Mouse (Mus musculus) cerebellum, postnatal 4 days (tissue): Measurements from ENCODE around the gene Slc25a21.

ENCODE experiments used
- DNase-seq, 2 experiments: peaks; one replicate each; pipeline ENCODE4 v3.0.0; 2022; ENCODE audit warnings: low spot score in 2 of 2, mixed read lengths in 1 of 2

The Slc25a21 gene

GRCm38 (mm10) chr12:56691427-56692079 is 505.7 kb downstream of the Slc25a21 start, which contains the start of gene Pax9:
TSS of gene Pax9 (plus strand) at chr12:56691767.
- no peak for DNase-seq

DNA sequence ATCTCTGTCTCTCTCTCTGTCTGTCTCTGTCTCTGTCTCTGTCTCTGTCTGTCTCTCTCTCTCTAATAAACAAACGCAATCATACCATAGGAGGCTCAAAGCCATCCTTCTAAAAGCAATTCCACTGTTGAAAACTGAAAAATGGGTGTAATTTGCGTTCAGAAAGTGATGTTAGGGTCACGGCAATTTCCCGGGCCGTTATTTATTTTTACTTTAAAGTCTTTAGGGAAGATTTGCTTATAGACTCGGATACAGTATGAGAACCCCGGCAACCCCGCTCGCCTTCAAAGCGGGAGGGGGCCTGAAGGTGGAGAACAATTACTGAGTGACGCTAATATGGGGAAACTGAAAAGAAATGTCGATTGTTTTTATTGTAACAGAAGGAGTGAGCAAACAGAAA is 506.3 kb downstream of the Slc25a21 start:
- no peak for DNase-seq

DNA sequence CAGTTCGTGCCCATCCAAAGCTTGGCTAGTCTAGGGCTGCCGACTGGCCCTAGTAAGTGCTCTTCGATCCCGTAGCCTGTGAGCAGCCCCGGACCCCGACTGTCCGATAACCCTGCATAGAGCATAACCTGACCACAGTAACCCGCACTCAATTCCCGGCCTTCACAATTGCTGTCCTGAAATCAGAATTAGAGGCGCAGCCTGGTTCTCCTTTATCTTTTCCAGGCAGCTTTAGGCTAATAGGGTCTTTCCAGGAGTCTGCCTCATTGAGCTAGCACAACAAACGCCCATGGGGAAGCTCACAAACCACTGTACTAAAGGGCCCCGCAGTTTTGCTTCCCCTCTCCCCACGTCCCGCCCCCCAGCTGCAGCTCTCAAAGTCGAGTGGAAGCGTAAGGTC is 506.9 kb downstream of the Slc25a21 start:
- DNase-seq: no peak

DNA sequence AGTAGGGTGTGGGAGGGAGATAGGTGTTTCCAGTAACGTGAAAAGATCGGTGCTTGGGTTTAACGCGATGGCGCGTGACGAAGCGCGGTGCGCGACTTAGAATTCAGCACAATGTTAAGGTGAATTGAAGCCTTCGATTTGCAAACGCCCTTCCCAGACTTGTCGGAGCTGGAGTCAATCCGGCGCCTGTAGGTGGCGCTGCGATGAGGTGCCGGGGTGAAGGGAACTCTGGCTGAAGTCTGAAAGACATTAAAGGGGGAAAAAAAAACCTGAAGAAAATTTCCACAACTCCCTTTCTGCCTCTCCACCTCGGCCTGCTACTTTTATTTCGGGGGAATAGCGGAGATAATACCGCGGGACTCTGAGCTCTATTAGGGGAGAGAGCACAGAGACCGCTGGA is 507.5 kb downstream of the Slc25a21 start:
- peak in 1 of 2 experiments; percentile 52 for DNase-seq

GRCm38 (mm10) chr12:56689331-56689730 is 507.9 kb downstream of the Slc25a21 start:
- no peak for DNase-seq

GRCm38 (mm10) chr12:56688920-56689319 is 508.4 kb downstream of the Slc25a21 start:
- DNase-seq: no peak

DNA sequence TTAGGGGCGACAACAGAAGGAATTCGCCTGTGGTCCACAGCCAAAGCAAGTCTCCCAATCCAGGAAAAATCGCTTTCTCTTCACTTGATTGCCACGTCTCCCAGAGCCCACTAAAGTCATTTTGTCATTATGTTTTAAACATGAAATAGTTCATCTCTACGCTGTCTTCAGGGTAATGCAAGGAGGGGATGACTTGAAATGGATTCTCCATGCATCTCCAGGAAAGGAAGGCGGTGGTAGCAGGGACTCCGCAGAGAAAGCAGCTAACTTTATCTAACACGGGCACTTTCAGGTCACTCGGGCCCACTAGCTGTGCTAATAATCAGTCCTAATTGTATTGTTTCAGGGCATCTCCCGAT is 508.8 kb downstream of the Slc25a21 start:
- no peak for DNase-seq

DNA sequence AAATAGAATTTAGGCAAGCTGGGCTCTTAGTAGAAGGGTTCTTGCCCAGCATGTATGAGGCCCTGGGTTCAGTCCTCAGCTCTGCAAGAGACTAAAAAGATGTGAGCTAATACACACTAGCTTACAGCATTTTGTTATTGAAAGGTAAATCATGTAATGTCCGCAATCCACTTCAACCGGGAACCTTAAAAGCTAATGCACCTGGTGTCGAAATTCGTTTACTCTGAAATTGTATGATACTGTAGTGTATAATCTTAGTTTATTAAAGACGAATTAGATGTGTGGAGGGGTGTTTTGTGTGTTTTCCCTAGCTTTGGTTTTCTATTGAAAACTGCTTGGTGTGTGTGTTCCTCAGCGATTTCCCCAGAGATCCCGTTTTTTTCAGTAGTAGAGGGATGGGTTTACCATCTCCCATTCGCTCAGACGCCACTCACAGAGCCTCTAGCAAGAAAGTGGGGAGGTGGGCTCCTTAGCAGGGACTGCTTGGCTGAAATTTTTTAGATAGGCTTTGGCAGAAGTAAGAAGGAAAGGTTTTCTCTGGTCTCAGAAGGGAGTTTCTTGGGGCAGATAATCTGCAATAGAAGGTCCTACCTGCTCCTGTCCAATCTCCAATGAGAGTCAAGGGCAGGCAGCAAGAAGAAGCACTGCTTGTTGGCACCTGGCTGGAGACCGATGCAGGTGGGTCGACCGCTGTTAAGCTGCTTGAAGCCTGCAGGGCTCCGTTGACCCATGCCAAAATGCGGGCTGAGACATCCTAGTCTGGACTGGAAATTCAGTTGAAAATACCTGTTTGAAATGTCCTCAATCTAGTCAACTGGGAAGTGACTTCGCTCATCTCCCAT is 509.4 kb downstream of the Slc25a21 start:
- no peak for DNase-seq

DNA sequence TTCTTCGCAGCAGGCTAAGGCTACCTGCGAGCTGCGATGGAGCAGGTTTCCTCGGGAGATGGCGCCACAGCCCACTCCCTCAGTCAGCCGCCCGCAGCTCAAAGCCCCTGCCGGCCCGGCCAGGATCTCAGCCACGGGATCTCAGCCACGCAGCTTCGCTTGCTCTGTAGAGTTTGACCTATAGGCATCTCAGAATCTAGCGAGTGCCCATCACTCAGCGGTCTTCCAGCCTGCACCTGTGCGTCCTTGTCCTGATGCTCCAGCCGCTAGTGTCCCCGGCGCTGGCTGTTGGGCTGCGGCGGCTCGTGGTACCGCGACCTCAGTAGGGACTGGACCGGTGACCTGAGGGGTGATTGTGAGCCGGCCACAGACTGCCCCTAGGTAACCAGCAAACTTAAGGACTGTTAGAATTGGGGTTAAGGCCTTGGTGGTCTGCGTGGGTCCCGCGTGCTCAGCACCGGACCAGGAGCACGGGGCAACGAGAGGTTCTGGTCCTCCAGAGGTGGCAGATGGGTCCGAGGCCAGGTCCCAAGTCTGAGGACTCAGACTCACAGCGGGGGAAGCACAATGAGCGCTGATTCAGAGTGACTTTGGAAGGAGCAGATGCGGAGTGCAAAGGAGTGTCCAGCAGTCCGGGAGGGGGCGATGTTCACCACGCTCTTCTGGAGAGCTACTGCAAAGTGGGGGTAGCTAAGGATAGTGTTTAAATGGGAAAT is 516.0 kb downstream of the Slc25a21 start:
- DNase-seq: no peak

DNA sequence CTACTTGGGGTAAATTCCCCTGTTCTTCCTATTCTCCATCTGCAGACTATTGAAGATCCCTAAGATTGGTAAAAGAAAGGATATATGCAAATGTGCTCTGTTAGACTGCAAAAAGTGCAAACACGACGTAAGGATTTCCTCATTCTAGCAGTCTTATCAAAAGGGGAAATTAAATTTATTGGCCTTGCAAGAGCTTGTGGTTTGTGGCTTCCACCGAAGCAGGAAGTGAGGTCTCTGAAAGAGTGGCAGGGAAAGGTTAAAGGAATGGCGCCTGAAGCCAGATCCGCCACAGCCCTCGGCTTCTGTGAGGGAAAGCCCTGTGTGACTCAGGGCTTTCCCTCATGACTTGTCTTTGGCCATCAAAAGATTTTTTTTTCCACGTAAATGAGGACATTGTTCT is 519.7 kb downstream of the Slc25a21 start:
- DNase-seq: no peak

- DNase-seq: no peak
Measured at GRCm38 (mm10) chr12:56674726-56675125, 522.5 kb downstream of the Slc25a21 start.

DNA sequence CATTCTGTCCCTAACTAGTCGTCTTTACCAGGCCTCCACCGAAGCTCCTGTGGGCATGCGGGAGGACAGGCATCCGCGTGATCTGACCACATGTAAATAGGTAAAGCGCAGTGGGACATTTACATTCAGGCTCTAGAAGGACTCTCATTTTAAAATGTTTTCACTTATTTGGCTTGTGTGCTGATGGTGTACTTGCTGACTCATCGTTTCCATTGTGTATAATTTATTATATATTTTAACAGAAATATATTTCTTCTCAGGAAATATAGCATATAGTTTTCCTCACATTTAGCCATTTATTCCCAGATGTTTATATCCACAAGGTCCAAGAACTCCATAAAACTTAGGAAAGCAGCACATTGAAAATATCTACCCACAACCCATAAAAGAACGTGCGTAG is 526.5 kb downstream of the Slc25a21 start:
- no peak for DNase-seq

DNA sequence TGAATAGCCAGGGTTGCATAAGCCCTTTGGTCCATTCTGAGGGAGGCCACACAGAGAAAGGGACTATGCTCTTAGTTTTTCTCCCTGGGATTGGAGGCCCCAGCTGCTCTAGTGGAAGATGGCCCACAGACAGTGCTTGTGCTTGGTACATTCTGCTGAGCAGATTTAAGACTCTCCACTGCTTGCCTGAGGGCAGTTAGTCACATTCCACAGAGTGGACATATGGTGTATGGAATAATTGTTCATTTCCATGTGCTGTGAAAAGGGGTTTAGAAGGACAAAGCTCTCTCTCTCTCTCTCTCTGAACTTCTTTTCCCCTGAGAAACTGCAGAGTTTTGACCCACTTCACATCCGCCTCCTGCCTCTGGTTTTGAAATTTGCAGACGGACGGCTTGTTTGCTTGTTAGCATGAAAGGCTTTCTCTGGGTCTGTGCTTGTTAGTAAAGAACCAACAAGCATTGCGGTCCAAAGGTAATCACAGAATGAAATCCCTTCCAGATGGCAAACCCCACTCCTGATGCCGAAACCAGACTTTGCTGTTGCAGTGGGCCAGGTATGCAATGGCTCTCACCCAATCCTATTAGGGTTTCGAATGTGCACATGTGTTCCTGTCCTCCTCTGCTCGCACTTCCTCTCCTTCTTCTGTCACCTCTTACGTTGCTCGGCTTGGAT is 527.7 kb downstream of the Slc25a21 start:
- DNase-seq: no peak
